In genomic region chr7:137944991-137945390, GRCm38 (mm10) we compare ENCODE assay signal across 13 mouse cellular contexts.
A peak's percentile ranks its signal among the peaks of the same experiment; 100 is the strongest.
DNase-seq lines count a peak whose midpoint lies in the region; ATAC-seq and TF ChIP-seq lines count a peak whose summit lies in the region.
"Had no signal": no experiment of that assay in that cellular context is flagged by ENCODE, and none has a peak within 500 bp of the region (broad histone marks: within the 10 kb centered on the region; RNA-seq: fewer than 3 reads in every experiment).

No protein-coding gene starts in this region.

- 95% methylated on average over 2 of the region's 2 CpGs for WGBS in hindbrain, embryonic 11.5 days
- 95% methylated on average over 2 of the region's 2 CpGs for WGBS in hindbrain, embryonic 16.5 days
- WGBS in forebrain, embryonic 15.5 days = 96% methylated on average over 2 of the region's 2 CpGs

- H3K27me3 ChIP-seq in hindbrain, embryonic 11.5 days (ENCODE audit: control insufficient read depth, insufficient read depth, low read length) = no peaks in the 10 kb centered on the region
- no peaks in the 10 kb centered on the region for H3K27me3 ChIP-seq in hindbrain, embryonic 16.5 days (replicated peaks; ENCODE audit: control insufficient read depth, insufficient read depth, low read length)
- H3K27me3 ChIP-seq in forebrain, embryonic 15.5 days = no peaks in the 10 kb centered on the region
- H3K27me3 ChIP-seq: liver, embryonic 12.5 days; midbrain, embryonic 13.5 days; neural tube, embryonic 12.5 days had no signal

- H3K4me3 ChIP-seq in hindbrain, embryonic 11.5 days (ENCODE audit: low read depth, low read length) = no peak overlapping the region
- H3K4me3 ChIP-seq in hindbrain, embryonic 16.5 days (ENCODE audit: low read length) = no peak overlapping the region
- no peak overlapping the region for H3K4me3 ChIP-seq in ES-E14 (ENCODE audit: insufficient read depth in 1 of 2, low read depth in 1 of 2, low read length in 2 of 2, poor library complexity in 1 of 2, severe bottlenecking in 1 of 2)
- H3K4me3 ChIP-seq in forebrain, embryonic 15.5 days = no peak overlapping the region
- H3K4me3 ChIP-seq: erythroblast, embryonic 14.5 days; liver, embryonic 12.5 days; midbrain, embryonic 13.5 days; neural tube, embryonic 12.5 days had no signal

- H3K9me3 ChIP-seq in hindbrain, embryonic 11.5 days (ENCODE audit: control insufficient read depth, low read length) = no peaks in the 10 kb centered on the region
- H3K9me3 ChIP-seq in hindbrain, embryonic 16.5 days (ENCODE audit: control insufficient read depth, low read length) = no peaks in the 10 kb centered on the region
- no peaks in the 10 kb centered on the region for H3K9me3 ChIP-seq in ES-E14 (ENCODE audit: control insufficient read depth, insufficient read depth, low read depth, low read length)
- H3K9me3 ChIP-seq in forebrain, embryonic 15.5 days = no peaks in the 10 kb centered on the region
- H3K9me3 ChIP-seq: neural tube, embryonic 12.5 days had no signal

- in situ Hi-C loops in ES-E14 (cut with MboI; ENCODE audit: low sequenced_read_pairs in 2 of 2, unreplicated experiment in 2 of 2) = no loop called here

- no peak overlapping the region for H3K4me2 ChIP-seq in hindbrain, embryonic 11.5 days (replicated peaks; ENCODE audit: low read depth, low read length)
- no peak overlapping the region for H3K4me2 ChIP-seq in hindbrain, embryonic 16.5 days (ENCODE audit: low read length)
- no peak overlapping the region for H3K4me2 ChIP-seq in forebrain, embryonic 15.5 days (replicated peaks)
- H3K4me2 ChIP-seq: liver, embryonic 12.5 days; midbrain, embryonic 13.5 days; neural tube, embryonic 12.5 days had no signal

- no peak overlapping the region for H3K9ac ChIP-seq in hindbrain, embryonic 11.5 days (ENCODE audit: low read depth, low read length)
- no peak overlapping the region for H3K9ac ChIP-seq in hindbrain, embryonic 16.5 days (ENCODE audit: low read depth, low read length)
- no peak overlapping the region for H3K9ac ChIP-seq in ES-E14 (ENCODE audit: insufficient read depth, low read depth, low read length, poor library complexity, severe bottlenecking)
- H3K9ac ChIP-seq in forebrain, embryonic 15.5 days (replicated peaks) = no peak overlapping the region
- H3K9ac ChIP-seq: liver, embryonic 12.5 days; midbrain, embryonic 13.5 days; neural tube, embryonic 12.5 days had no signal

- intact Hi-C loops in gastrocnemius, postnatal 14 days (cut with DNase I; ENCODE audit: low total_unique reads) = no loop called here

- no peaks in the 10 kb centered on the region for H3K36me3 ChIP-seq in hindbrain, embryonic 11.5 days (ENCODE audit: control insufficient read depth, insufficient read depth, low read length)
- H3K36me3 ChIP-seq in hindbrain, embryonic 16.5 days (ENCODE audit: control insufficient read depth, insufficient read depth, low read length) = no peaks in the 10 kb centered on the region
- no peaks in the 10 kb centered on the region for H3K36me3 ChIP-seq in ES-E14 (ENCODE audit: control insufficient read depth, insufficient read depth, low read length, poor library complexity, severe bottlenecking)
- no peaks in the 10 kb centered on the region for H3K36me3 ChIP-seq in forebrain, embryonic 15.5 days
- H3K36me3 ChIP-seq: liver, embryonic 12.5 days; midbrain, embryonic 13.5 days; neural tube, embryonic 12.5 days had no signal

- 0 out of 2 replicates have a peak, but pooled peaks cover 4% of the 10 kb centered on the region for H3K4me1 ChIP-seq in hindbrain, embryonic 11.5 days (replicated peaks; ENCODE audit: control insufficient read depth, insufficient read depth, low read length)
- no peaks in the 10 kb centered on the region for H3K4me1 ChIP-seq in hindbrain, embryonic 16.5 days (ENCODE audit: control insufficient read depth, insufficient read depth, low read depth, low read length)
- peaks cover 0 to 2% of the 10 kb centered on the region in 2 experiments; a peak in 1 of 4 replicates for H3K4me1 ChIP-seq in ES-E14 (ENCODE audit: control insufficient read depth in 2 of 2, insufficient read depth in 2 of 2, low read length in 2 of 2, poor library complexity in 1 of 2)
- no peaks in the 10 kb centered on the region for H3K4me1 ChIP-seq in forebrain, embryonic 15.5 days
- H3K4me1 ChIP-seq: liver, embryonic 12.5 days had no signal

- peak; percentile 44 for DNase-seq in hindbrain, embryonic 11.5 days (ENCODE audit: low spot score)
- DNase-seq in 3T3-L1 (ENCODE audit: low read depth, low spot score) (peak; percentile 3), ES-E14 (ENCODE audit: low read depth, low spot score) (peak; percentile 37)
- DNase-seq in forelimb bud, embryonic 11.5 days (ENCODE audit: low read depth, low spot score) = peak; percentile 53
- no peak for DNase-seq in gastrocnemius, postnatal 14 days
- no peak for DNase-seq in left cerebral cortex, adult 9 months (ENCODE audit: low spot score in 2 of 2)
- DNase-seq: cerebellum, postnatal 25 days had no signal

- H3K27ac ChIP-seq in hindbrain, embryonic 11.5 days (ENCODE audit: low read depth, low read length) = no peak overlapping the region
- H3K27ac ChIP-seq in hindbrain, embryonic 16.5 days (ENCODE audit: low read depth, low read length) = no peak overlapping the region
- H3K27ac ChIP-seq in ES-E14 (ENCODE audit: insufficient read depth, low read depth, low read length, poor library complexity, severe bottlenecking) = no peak overlapping the region
- H3K27ac ChIP-seq in forebrain, embryonic 15.5 days (replicated peaks) = no peak overlapping the region
- H3K27ac ChIP-seq: liver, embryonic 12.5 days; midbrain, embryonic 13.5 days; neural tube, embryonic 12.5 days had no signal

- ATAC-seq in hindbrain, embryonic 11.5 days (ENCODE audit: low FRiP score) = no peak
- ATAC-seq in hindbrain, embryonic 16.5 days = no peak
- no peak for ATAC-seq in forebrain, embryonic 15.5 days (replicated peaks)
- ATAC-seq: liver, embryonic 12.5 days; midbrain, embryonic 13.5 days had no signal

TF ChIP-seq in ES-E14, 5 proteins besides CTCF, POLR2A, EP300 and RAD21:
- no peak for TF ChIP-seq MAFK (IDR thresholded peaks at IDR 0.05; ENCODE audit: insufficient read depth, low read depth, low read length)
- TF ChIP-seq ZNF384 (IDR thresholded peaks at IDR 0.05; ENCODE audit: low read depth, low read length) = no peak

Comparison
In these comparisons a context has a peak if more than half of its experiments do, and no peak if none do; other contexts are left out.
1. DNase-seq: peak in hindbrain, embryonic 11.5 days (single experiment), 3T3-L1 (single experiment), ES-E14 (single experiment) and forelimb bud, embryonic 11.5 days (single experiment); none in gastrocnemius, postnatal 14 days (single experiment) and left cerebral cortex, adult 9 months (0 of 2).